Mouse (Mus musculus) midbrain, embryonic 10.5 days (tissue): ENCODE results near the gene 4922502D21Rik. TPM values are rescaled to one million over a fixed set of nuclear protein-coding genes. Genes with fewer than 3 reads are reported as not detected.

ENCODE experiments used
- DNase-seq: peaks from one replicate; pipeline ENCODE4 v3.0.0-alpha.2; 2017; ENCODE audit warnings: low spot score
- H3K27ac ChIP-seq: fragments of 300-500 bp; sonication (generic); replicated peaks from 2 replicates; pipeline ENCODE4 v1.5.1; 2016; ENCODE audit warnings: mild to moderate bottlenecking
- H3K27me3 ChIP-seq: fragments of 300-500 bp; sonication (generic); 2 replicates; pipeline ENCODE4 v1.6.1; 2016; ENCODE audit warnings: low read depth, mild to moderate bottlenecking; ENCODE audit not compliant: poor library complexity, severe bottlenecking
- H3K36me3 ChIP-seq: fragments of 300-500 bp; sonication (generic); 2 replicates; pipeline ENCODE4 v1.6.1; 2016; ENCODE audit warnings: mild to moderate bottlenecking, moderate library complexity
- H3K4me1 ChIP-seq: fragments of 300-500 bp; sonication (generic); 2 replicates; pipeline ENCODE4 v1.6.1; 2016
- H3K4me3 ChIP-seq: fragments of 300-500 bp; sonication (generic); 2 replicates; pipeline ENCODE4 v1.5.1; 2016; ENCODE audit warnings: mild to moderate bottlenecking, moderate library complexity
- H3K9me3 ChIP-seq: fragments of 300-500 bp; sonication (generic); replicated peaks from 2 replicates; pipeline ENCODE4 v1.6.1; 2016; ENCODE audit warnings: mild to moderate bottlenecking
- WGBS: fragments of 180-500 bp; shearing (Covaris S2); methylation state at CpG from one replicate; pipeline ENCODE4 v1.1.7; 2016; 5-methylcytosine and 5-hydroxymethylcytosine counted together
- polyA plus RNA-seq: library from polyadenylated mRNA; unstranded; fragments of >200 nt; fragmentation: Nextera tagmentation; extraction: Ambion mirVana; gene quantifications from 2 replicates; pipeline ENCODE4 v1.2.1, GENCODE M21; 2016

The 4922502D21Rik gene
- polyA plus RNA-seq, 1 experiment from 2014 or later = not detected

GRCm38 (mm10) chr6:129283271-129283670 lies 48.3 kb downstream of the 4922502D21Rik start:
- Histone ChIP-seq H3K36me3 (no peaks in the 10 kb centered on the region), H3K4me3 (no peak overlapping the region), H3K9me3 (no peaks in the 10 kb centered on the region), H3K27me3 (no peaks in the 10 kb centered on the region), H3K27ac (no peak overlapping the region), H3K4me1 (no peaks in the 10 kb centered on the region)
- 86% methylated on average over 3 of the region's 3 CpGs for WGBS
- no peak for DNase-seq

- no peak for DNase-seq
- H3K36me3 ChIP-seq = no peaks in the 10 kb centered on the region
Observed at GRCm38 (mm10) chr6:129276483-129276882, 55.1 kb downstream of the 4922502D21Rik start.

GRCm38 (mm10) chr6:129275624-129276203 lies 55.9 kb downstream of the 4922502D21Rik start:
- Histone ChIP-seq H3K36me3 (no peaks in the 10 kb centered on the region), H3K27ac (no peak overlapping the region), H3K9me3 (no peaks in the 10 kb centered on the region), H3K4me1 (no peaks in the 10 kb centered on the region), H3K4me3 (no peak overlapping the region), H3K27me3 (no peaks in the 10 kb centered on the region)
- DNase-seq = no peak
- 70% methylated on average over 3 of the region's 3 CpGs for WGBS

More at GRCm38 (mm10) chr6:129276483-129276882, 55.1 kb downstream of the 4922502D21Rik start:
- H3K4me1 ChIP-seq = no peaks in the 10 kb centered on the region
- WGBS = 91% methylated on average over 2 of the region's 2 CpGs
- H3K9me3 ChIP-seq = no peaks in the 10 kb centered on the region
- no peak overlapping the region for H3K4me3 ChIP-seq
- H3K27ac ChIP-seq = no peak overlapping the region
- H3K27me3 ChIP-seq = no peaks in the 10 kb centered on the region

- H3K9me3 ChIP-seq = no peaks in the 10 kb centered on the region
- 81% methylated on average over 9 of the region's 9 CpGs for WGBS
- H3K4me3 ChIP-seq = no peak within 1 kb of the TSS
- DNase-seq = no peak
- no peaks in the 10 kb centered on the region for H3K27me3 ChIP-seq
- no peaks in the 10 kb centered on the region for H3K36me3 ChIP-seq
- no peaks in the 10 kb centered on the region for H3K4me1 ChIP-seq
- no peak within 1 kb of the TSS for H3K27ac ChIP-seq
Observed at GRCm38 (mm10) chr6:129275220-129275619, 56.4 kb downstream of the 4922502D21Rik start, which contains the start of gene Cd69. Gene Cd69, minus strand, starts transcription at chr6:129275436.

- H3K4me1 ChIP-seq = no peaks in the 10 kb centered on the region
- H3K27me3 ChIP-seq = no peaks in the 10 kb centered on the region
- no peak overlapping the region for H3K4me3 ChIP-seq
- H3K9me3 ChIP-seq = no peaks in the 10 kb centered on the region
- H3K27ac ChIP-seq = no peak overlapping the region
- 86% methylated on average over 2 of the region's 2 CpGs for WGBS
- no peak for DNase-seq
- no peaks in the 10 kb centered on the region for H3K36me3 ChIP-seq
Observed at GRCm38 (mm10) chr6:129274476-129274875, 57.1 kb downstream of the 4922502D21Rik start.

GRCm38 (mm10) chr6:129273662-129274061 lies 57.9 kb downstream of the 4922502D21Rik start:
- Histone ChIP-seq H3K4me3 (no peak overlapping the region), H3K9me3 (no peaks in the 10 kb centered on the region), H3K4me1 (no peaks in the 10 kb centered on the region), H3K27ac (no peak overlapping the region), H3K27me3 (no peaks in the 10 kb centered on the region), H3K36me3 (no peaks in the 10 kb centered on the region)
- WGBS = 90% methylated on average over 3 of the region's 3 CpGs
- no peak for DNase-seq

Other genes starting within 250 kb of the 4922502D21Rik start
- not detected in 2 replicates for gene Clec2e, start 230.9 kb downstream of the 4922502D21Rik start, polyA plus RNA-seq
- gene Clec2d, start 151.2 kb downstream of the 4922502D21Rik start, polyA plus RNA-seq = not detected in 2 replicates
- 0.10 and 0.17 TPM in 2 replicates for gene Cd69, start 56.4 kb downstream of the 4922502D21Rik start, polyA plus RNA-seq
- gene Clec12a, start 10.9 kb upstream of the 4922502D21Rik start, polyA plus RNA-seq = 0.09 and 0.26 TPM in 2 replicates
- not detected in 2 replicates for gene Clec12b, start 54.1 kb upstream of the 4922502D21Rik start, polyA plus RNA-seq
- gene Clec1b, start 65.5 kb upstream of the 4922502D21Rik start, polyA plus RNA-seq = 12.0 and 20.7 TPM in 2 replicates
- gene Clec9a, start 77.1 kb upstream of the 4922502D21Rik start, polyA plus RNA-seq = 0.11 and 0.21 TPM in 2 replicates
- 0.42 and 0.68 TPM in 2 replicates for gene Clec1a, start 120.2 kb upstream of the 4922502D21Rik start, polyA plus RNA-seq
- gene Olr1, start 175.4 kb upstream of the 4922502D21Rik start, polyA plus RNA-seq = 0.10 TPM in 1 of 2 replicates, not detected in the other
- gene Tmem52b, start 180.8 kb upstream of the 4922502D21Rik start, polyA plus RNA-seq = not detected in 2 replicates
- gene Gabarapl1, start 201.4 kb upstream of the 4922502D21Rik start, polyA plus RNA-seq = 47.1 and 59.3 TPM in 2 replicates
- gene Klre1, start 246.1 kb upstream of the 4922502D21Rik start, polyA plus RNA-seq = not detected in 2 replicates